Mouse (Mus musculus) neutrophil, adult 5-6 weeks (primary cell): ENCODE measurements around the gene Gal3st2c. TPM values are rescaled to one million over a fixed set of nuclear protein-coding genes. Genes with fewer than 3 reads are reported as not detected.
"Not testable (repeated sequence)": the region's sequence is repeated elsewhere in the genome, so short reads cannot be mapped to it uniquely, and the experiment has no call there.

ENCODE experiments used
- ATAC-seq: fragments of 151-379, 151-347 bp; 2 replicates; pipeline ENCODE4 v1.8.0; 2017; ENCODE audit warnings: mild to moderate bottlenecking, moderate TSS enrichment; ENCODE audit not compliant: insufficient number of reproducible peaks, poor library complexity, low FRiP score, severe bottlenecking; ENCODE audit errors: extremely low read depth
- total RNA-seq: library from RNA; stranded (forward); fragments of 200-1000 nt; gene quantifications from 2 replicates; pipeline ENCODE4 v1.2.3, GENCODE M21; 2017

Gal3st2c gene
- total RNA-seq = not detected in 2 replicates

GRCm38 (mm10) chr1:93990209-93990608 lies at the start of gene Gal3st2c:
Gene Gal3st2c, plus strand, starts transcription at chr1:93990509.
- ATAC-seq = not testable (repeated sequence)

GRCm38 (mm10) chr1:93949087-93949486 lies 41.2 kb upstream of the Gal3st2c start:
- not testable (repeated sequence) for ATAC-seq

GRCm38 (mm10) chr1:93966489-93966888 lies 23.8 kb upstream of the Gal3st2c start:
- ATAC-seq = not testable (repeated sequence)

GRCm38 (mm10) chr1:93970380-93970779 lies 19.9 kb upstream of the Gal3st2c start:
- ATAC-seq = not testable (repeated sequence)

- not testable (repeated sequence) for ATAC-seq
Measured at GRCm38 (mm10) chr1:93970797-93971196, 19.5 kb upstream of the Gal3st2c start.

GRCm38 (mm10) chr1:93975764-93976163 lies 14.5 kb upstream of the Gal3st2c start:
- ATAC-seq = not testable (repeated sequence)

- ATAC-seq = peak; percentile 53
Measured at GRCm38 (mm10) chr1:93978287-93978686, 12.0 kb upstream of the Gal3st2c start.

DNA sequence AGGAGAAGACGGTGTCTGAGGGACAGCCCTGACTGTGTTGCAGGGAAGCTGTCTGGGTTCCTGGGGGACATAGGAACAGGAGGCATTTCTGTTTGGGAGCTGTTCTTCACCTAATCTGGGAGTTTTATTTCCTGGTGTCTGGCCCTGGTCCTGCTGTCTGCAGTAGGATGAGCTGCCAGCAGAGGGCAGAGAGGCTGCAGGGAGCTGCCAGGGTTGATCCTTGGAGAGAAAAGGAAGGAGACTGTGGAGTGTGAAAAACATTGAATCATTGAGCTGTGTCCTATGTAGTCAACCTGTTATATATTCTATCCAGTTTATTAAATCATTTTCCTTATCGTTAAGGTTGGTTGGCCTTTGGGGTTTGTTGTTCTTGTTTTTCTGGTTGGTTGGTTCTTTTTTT lies 9.4 kb upstream of the Gal3st2c start:
- ATAC-seq = not testable (repeated sequence)

DNA sequence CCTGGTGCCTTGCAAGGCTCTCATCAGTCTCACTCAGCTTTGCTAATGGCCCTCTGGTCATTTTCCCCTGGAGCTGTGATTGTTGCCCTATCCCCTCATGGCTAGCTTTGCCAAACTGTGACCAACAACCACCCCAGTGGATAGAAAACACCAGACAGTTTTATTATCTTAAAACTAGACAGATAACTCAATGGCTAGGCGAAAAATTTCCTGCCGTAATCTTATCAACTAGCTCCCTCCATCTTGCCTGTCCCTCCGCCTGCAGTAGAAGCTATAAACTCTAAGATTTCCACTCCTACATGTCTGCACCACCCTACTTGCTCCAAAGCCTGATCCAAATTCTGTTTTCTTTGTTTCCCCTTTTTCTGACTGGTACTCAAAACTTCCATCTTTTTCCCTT lies 4.1 kb upstream of the Gal3st2c start:
- no peak for ATAC-seq

GRCm38 (mm10) chr1:93988786-93989185 lies 1.5 kb upstream of the Gal3st2c start:
- no peak for ATAC-seq

- not testable (repeated sequence) for ATAC-seq
Measured at GRCm38 (mm10) chr1:93991068-93991467, 759 bp downstream of the Gal3st2c start.

- ATAC-seq = not testable (repeated sequence)
Measured at GRCm38 (mm10) chr1:93991491-93991890, 1.2 kb downstream of the Gal3st2c start.

DNA sequence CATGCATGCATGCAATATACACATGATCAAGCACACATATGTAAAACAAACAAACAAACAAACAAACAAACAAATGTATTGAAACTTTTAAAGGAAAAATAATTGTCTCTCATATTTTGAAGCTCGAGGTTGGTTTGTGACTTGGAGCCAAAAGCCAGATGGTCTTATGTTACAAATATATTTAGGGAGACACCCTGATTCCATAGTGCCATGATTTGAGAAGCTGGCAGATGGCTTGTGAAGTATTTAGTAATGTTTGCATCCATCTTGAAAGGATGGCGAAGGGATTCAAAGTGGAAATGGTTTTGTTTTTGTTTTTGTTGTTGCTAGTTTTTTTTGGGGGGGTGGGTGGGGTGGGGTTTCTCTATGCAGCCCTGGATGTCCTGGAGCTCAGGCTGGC lies 10.7 kb downstream of the Gal3st2c start:
- no peak for ATAC-seq

GRCm38 (mm10) chr1:94005954-94006506 lies 15.7 kb downstream of the Gal3st2c start:
- ATAC-seq = not testable (repeated sequence)

GRCm38 (mm10) chr1:94008826-94009225 lies 18.5 kb downstream of the Gal3st2c start:
- not testable (repeated sequence) for ATAC-seq

DNA sequence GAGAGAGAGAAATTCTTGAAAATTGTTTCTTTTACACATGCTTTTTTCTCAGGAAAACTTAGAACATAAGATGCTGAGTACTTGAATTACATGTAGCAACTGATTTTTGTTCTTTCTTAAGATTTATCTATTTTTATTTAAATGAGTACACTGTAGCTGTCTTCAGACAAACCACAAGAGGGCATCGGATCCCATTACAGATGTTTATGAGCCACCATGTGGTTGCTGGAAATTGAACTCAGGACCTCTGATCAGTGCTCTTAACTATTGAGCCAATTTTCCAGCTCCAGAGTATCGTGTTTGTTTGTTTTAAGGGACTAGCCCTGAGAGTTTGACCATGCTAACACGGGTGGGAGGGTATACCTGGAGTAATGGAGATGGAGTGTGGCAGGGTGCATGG lies 21.3 kb downstream of the Gal3st2c start:
- no peak for ATAC-seq

DNA sequence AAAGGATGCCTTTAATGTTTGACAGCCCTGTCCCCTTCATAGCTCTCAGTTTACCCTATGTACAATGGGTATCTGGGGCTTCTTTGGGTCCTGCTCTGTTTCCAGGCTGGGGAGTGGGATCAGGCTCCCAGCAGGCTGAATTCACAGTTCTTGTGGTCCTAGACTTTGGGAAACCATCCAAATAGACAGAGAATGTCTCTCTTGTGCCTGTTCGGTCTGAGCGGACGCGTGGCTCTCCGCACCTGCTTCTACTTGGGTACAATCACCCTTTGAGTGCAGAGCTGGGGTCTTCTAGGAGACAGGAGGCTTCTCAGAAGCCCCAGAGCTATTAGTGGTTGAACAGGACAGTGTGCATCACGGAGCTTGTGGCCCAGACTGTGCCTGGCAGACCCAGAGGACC lies 29.8 kb downstream of the Gal3st2c start, which contains the start of gene Neu4:
Neu4 (plus strand) TSS at position 301 of the 400 bp plus-strand sequence.
- no peak for ATAC-seq

- ATAC-seq = no peak
Measured at GRCm38 (mm10) chr1:94027506-94028108, 37.3 kb downstream of the Gal3st2c start.

GRCm38 (mm10) chr1:94028741-94029140 lies 38.4 kb downstream of the Gal3st2c start:
- no peak for ATAC-seq

DNA sequence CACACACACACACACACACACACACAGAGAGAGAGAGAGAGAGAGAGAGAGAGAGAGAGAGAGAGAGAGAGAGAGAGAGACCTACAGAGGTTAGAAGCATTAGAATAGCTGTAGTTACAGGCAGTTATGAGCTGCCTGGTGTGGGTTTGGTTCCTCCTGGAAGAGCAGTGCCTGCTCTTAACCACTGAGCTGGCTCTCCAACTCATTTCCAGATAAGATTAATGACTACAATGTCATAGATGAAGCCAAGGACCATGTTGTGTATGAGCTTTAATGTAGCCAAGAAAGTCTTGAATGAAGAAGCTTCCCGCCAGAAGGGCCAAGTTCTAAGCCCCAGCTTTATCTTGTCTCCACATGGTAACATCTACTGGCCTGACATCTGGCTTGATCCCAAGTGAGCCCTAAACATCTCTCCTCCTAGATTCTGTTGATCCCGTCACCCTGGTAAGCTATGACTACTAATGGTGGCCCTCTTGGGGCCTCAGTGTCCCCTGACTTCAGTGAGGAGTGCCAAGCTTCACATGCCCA lies 42.8 kb downstream of the Gal3st2c start:
- ATAC-seq = no peak
